Mouse (Mus musculus) small intestine, adult 2 months (tissue): Measurements from ENCODE around the gene Gm9918. TPM values are rescaled to one million over a fixed set of nuclear protein-coding genes. Genes with fewer than 3 reads are reported as not detected.

Experiments
- H3K27ac ChIP-seq: fragments of 200-500 bp; 2 replicates; pipeline ENCODE4 v1.5.1; 2012; ENCODE audit warnings: low read depth, low read length, control low read depth, inconsistent platforms; ENCODE audit not compliant: insufficient read depth
- H3K27me3 ChIP-seq: fragments of 200-500 bp; 2 replicates; pipeline ENCODE4 v1.6.1; 2012; ENCODE audit warnings: mild to moderate bottlenecking, moderate library complexity, low read length, inconsistent platforms; ENCODE audit not compliant: control insufficient read depth, insufficient read depth
- H3K36me3 ChIP-seq: fragments of 200-500 bp; 2 replicates; pipeline ENCODE4 v1.6.1; 2012; ENCODE audit warnings: mild to moderate bottlenecking, low read length, control low read depth, inconsistent platforms; ENCODE audit not compliant: control insufficient read depth, insufficient read depth
- H3K4me1 ChIP-seq: fragments of 200-500 bp; 2 replicates; pipeline ENCODE4 v1.6.1; 2012; ENCODE audit warnings: low read length, inconsistent platforms, mixed read lengths; ENCODE audit not compliant: control insufficient read depth, insufficient read depth, insufficient read length
- H3K4me3 ChIP-seq: fragments of 200-500 bp; 2 replicates; pipeline ENCODE4 v1.5.1; 2012; ENCODE audit warnings: low read depth, mild to moderate bottlenecking, control low read depth, inconsistent platforms, low read length, moderate library complexity
- CTCF ChIP-seq: fragments of 200-500 bp; IDR thresholded peaks from 2 replicates; pipeline ENCODE4 v1.5.1; 2012; ENCODE audit warnings: low read depth, mild to moderate bottlenecking, control low read depth, inconsistent platforms, low read length, moderate library complexity, mixed read lengths; ENCODE audit not compliant: insufficient replicate concordance, insufficient read length; ENCODE audit errors: extremely low read depth
- POLR2A ChIP-seq: fragments of 200-500 bp; IDR thresholded peaks from 2 replicates; pipeline ENCODE4 v1.6.1; 2012; ENCODE audit warnings: low read depth, mild to moderate bottlenecking, control low read depth, inconsistent platforms, low read length, moderate library complexity
- WGBS: fragments of 180-500 bp; shearing (Covaris S2); methylation state at CpG from one replicate; pipeline ENCODE4 v1.1.7; 2018; 5-methylcytosine and 5-hydroxymethylcytosine counted together
- polyA plus RNA-seq: library from polyadenylated mRNA; depleted of rRNA; stranded (reverse); fragments of >200 nt; gene quantifications from 2 replicates; pipeline ENCODE4 v1.2.3, GENCODE M21; 2012

Gene Gm9918
- polyA plus RNA-seq, 1 experiment: not detected

DNA sequence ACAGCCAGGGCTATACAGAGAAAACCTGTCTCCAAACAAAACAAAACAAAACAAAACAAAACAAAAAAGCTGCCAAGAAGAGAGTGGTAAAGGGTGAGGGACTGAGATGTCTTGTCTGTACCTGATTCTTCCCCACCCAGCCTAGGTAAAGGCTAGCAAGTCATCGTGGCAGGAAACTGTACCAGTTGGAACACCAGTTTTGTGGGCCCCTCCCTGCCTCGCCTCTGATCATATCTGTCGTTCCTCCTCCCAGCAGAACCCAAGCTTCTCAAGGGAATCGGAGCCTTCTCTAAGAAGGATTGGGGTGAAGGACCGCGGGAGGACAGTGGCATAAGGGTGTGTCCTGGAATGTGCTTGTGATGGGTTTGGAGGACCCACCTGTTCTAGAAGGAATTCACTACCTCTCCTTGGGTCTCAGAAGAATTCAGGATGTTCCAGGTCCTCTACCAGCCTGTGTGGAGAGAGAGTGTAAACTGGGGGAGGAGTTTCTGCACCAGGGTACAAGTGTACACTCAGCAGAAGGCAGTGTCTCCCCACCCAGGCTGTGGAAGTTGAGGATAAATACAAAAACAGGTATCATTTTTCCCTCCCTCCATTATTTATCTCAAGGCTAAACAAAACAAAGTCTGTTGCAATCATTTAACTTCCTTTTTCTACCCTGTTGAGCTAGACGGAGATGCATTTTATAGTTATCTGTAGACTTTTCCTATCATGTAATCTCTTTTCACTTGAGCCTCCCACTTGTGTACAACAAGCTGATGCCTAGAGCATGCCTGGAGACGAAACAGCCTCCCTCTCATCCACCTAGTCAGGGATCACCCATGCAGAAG lies 12.3 kb downstream of the Gm9918 start:
- H3K27me3 ChIP-seq: no peaks in the 10 kb centered on the region
- H3K27ac ChIP-seq: no peak overlapping the region
- WGBS: 51% methylated on average over 8 of the region's 8 CpGs
- H3K4me3 ChIP-seq: no peak overlapping the region
- peaks cover 14% of the 10 kb centered on the region for H3K4me1 ChIP-seq
- peaks cover 5% of the 10 kb centered on the region for H3K36me3 ChIP-seq
- TF ChIP-seq CTCF (no peak), POLR2A (no peak)

DNA sequence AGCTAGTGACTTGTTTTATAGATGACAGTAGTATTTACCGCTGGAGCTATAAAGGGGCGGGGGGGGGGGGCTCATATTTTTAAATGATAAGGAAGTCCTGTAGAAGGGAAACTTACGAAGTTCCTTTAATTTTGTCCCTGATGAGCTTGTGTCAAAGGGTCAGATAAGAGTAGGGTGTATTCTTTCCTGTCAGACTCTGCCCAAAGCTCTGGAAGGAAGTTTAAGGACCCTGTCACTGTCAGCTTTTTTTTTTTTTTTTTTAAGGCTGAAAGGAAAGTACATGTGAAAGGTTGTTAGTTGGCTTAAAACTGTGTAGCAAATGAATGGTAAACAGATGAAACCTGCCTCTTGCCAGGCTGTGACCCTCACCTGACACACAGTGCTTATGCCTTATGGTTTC lies 13.3 kb downstream of the Gm9918 start:
- WGBS: 63% methylated on average over 3 of the region's 3 CpGs
- Histone ChIP-seq H3K27ac (no peak overlapping the region), H3K4me3 (no peak overlapping the region), H3K27me3 (no peaks in the 10 kb centered on the region), H3K36me3 (peaks cover 5% of the 10 kb centered on the region), H3K4me1 (peaks cover 13% of the 10 kb centered on the region)
- TF ChIP-seq CTCF (no peak), POLR2A (no peak)

DNA sequence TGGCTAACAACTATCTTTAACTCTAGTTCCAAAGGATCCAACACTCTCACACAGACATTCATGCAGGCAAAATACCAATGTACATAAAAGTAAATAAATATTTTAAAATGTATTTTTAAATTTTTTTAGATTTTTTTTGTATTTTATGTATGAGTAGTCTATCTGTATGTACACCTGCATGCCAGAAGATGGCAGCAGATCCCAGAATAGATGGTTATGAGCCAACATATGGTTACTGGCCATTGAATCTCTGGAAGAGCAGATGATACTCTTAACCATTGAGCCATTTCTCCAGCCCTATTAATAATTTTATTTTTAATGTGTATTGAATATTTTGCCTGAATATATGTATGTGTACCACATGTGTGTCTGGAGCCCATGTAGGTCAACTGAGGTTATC lies 17.0 kb downstream of the Gm9918 start:
- Histone ChIP-seq H3K4me1 (no peaks in the 10 kb centered on the region), H3K27ac (no peak overlapping the region), H3K27me3 (no peaks in the 10 kb centered on the region), H3K4me3 (no peak overlapping the region), H3K36me3 (no peaks in the 10 kb centered on the region)
- TF ChIP-seq CTCF (no peak), POLR2A (no peak)

DNA sequence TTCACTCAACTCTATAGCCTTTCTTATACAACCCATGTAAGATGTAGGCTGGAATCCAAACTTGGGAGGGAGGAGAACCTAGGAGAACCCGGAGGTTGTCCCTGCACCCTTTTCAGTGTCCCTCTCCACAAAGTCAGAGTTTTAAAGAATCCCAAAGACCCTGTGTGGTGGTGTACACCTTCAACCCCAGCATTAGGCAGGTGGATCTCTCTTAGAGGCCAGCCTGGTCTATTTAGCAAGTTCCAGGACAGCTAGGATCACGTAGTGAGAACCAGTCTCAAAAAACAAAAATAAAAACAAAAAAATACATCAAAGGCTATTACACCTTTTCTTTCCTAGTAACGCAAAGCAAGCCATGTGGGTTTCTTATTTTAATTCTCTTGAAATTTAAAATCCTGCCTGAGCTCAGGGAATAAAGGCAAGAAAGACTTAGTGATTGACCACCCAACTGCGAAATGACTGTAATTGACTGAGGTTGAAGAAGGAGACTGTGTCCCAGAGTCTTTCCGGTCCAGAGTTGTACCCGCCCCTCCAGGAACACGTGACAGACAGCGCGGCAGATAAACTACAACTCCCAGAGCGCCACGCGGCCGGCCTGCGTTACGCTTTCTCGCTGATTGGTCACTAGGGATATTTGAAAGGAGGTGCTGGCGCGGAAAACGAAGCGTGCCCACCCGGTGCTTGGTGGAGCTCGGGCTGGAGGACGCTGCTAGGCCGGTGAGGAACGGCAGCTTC lies 25.4 kb downstream of the Gm9918 start, which contains the start of gene Espl1:
Gene Espl1, plus strand, starts transcription at position 634 of the 735 bp plus-strand sequence.
- Histone ChIP-seq H3K4me3 (peak within 1 kb of the TSS; percentile 77), H3K27ac (no peak within 1 kb of the TSS), H3K27me3 (no peaks in the 10 kb centered on the region), H3K36me3 (no peaks in the 10 kb centered on the region; the same call in 1 of the 2 replicates), H3K4me1 (no peaks in the 10 kb centered on the region)
- 5% methylated on average over 25 of the region's 25 CpGs for WGBS
- no peak for TF ChIP-seq CTCF
- TF ChIP-seq POLR2A: peak; percentile 24; the same call in 1 of the 2 replicates

DNA sequence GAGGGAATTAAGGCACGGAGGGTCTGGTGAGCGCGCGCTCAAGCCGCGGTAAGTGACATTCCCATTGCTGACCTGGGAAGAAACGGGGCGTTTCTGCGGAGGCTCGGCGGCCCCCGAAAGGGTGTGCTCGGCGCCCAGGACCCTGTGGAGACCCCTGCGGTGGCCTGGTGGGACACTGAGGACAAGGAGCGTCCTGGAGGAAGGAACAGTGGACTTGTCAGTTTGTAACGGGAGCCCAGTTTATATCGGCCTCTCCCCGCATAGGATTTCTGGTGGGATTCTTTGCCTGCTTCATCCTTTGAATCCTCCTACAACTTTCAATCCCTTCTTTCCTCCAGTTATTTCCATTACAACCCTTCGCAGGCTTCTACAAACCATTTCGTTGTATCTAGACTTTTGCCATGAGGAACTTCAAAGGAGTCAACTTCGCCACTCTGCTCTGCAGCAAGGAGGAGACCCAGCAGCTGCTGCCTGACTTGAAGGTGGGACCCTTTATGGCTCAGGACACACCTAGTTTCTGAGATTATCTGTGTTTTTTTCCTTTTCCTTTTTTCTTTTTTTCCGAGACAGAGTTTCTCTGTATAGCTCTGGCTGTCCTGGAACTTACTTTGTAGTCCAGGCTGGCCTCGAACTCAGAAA lies 26.1 kb downstream of the Gm9918 start:
- Histone ChIP-seq H3K4me1 (no peaks in the 10 kb centered on the region), H3K36me3 (no peaks in the 10 kb centered on the region; the same call in 1 of the 2 replicates), H3K4me3 (peak overlapping the region; percentile 77), H3K27ac (no peak overlapping the region), H3K27me3 (no peaks in the 10 kb centered on the region)
- 4% methylated on average over 24 of the region's 24 CpGs for WGBS
- no peak for TF ChIP-seq CTCF
- no peak for TF ChIP-seq POLR2A

DNA sequence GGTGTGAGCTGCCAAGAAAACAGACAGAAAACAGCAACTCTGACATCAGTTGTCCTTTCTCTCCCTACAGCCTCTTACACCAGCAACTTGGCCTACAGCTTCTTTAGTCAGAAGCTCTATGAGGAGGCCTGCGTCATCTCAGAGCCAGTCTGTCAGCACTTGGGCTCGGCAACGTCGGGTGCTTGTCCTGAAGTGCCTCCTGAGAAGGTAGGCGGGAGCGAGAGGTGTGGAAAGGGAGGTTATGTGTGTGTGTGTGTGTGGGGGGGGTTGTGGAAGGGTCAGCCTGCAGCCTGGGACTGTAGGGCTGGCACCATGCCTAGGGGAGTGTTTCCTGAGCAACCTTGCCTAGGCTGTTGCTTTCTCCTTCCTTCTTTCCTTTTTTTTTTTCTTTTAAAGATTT lies 32.2 kb downstream of the Gm9918 start:
- WGBS: 86% methylated on average over 6 of the region's 6 CpGs
- H3K27ac ChIP-seq: no peak overlapping the region
- no peaks in the 10 kb centered on the region for H3K27me3 ChIP-seq
- H3K4me3 ChIP-seq: no peak overlapping the region
- TF ChIP-seq POLR2A: no peak
- TF ChIP-seq CTCF: no peak
- peaks cover 3% of the 10 kb centered on the region; the same call in 1 of the 2 replicates for H3K36me3 ChIP-seq
- H3K4me1 ChIP-seq: no peaks in the 10 kb centered on the region
